Mouse (Mus musculus): ENCODE results near the gene 2810408A11Rik.

DNA sequence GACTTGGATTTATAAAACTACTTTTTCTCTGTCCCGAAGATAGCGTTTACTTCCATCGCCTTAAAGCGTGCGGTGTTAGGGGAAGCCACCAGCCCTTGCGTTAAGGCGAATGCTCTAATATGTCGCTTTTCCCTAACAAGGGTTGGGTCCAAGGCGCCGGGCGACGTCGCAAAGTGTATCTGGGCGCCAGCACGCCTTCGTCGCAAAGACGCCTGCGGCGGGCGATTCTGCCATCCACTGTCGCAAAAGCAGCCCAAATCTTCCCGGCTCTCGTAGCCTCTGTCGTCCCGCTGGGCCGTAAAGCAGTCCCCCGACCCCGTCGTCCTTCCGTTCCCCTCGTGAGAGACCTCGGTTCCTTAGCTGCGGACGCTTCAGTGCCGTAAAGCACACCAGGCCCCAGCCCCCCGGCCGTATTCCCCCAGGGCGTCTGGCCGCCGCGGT, 639 bp upstream of the 2810408A11Rik start:
- TF ChIP-seq ZNF384 (IDR thresholded peaks at IDR 0.05; ENCODE audit: low read depth, low read length) (no peak), HCFC1 (IDR thresholded peaks at IDR 0.05; ENCODE audit: borderline replicate concordance, insufficient read depth, low read length) (peak; percentile 55; the same call in 1 of the 2 replicates), MAFK (IDR thresholded peaks at IDR 0.05; ENCODE audit: insufficient read depth, low read depth, low read length) (no peak), CHD2 (IDR thresholded peaks at IDR 0.05; ENCODE audit: low read depth, low read length) (no peak), ZC3H11A (IDR thresholded peaks at IDR 0.05; ENCODE audit: borderline replicate concordance, low read depth, low read length) (no peak)

Measured in ES-E14 (cell line).